Mouse (Mus musculus): ENCODE data around the gene Cdkn2aip. TPM values are rescaled to one million over a fixed set of nuclear protein-coding genes. Genes with fewer than 3 reads are reported as not detected.

The Cdkn2aip gene
- polyA plus RNA-seq, 1 experiment from 2014 or later = 44.4 TPM

GRCm38 (mm10) chr8:47674140-47674776 lies 39.5 kb downstream of the Cdkn2aip start:
- WGBS = 0% methylated on average over 51 of the region's 59 CpGs
- peak overlapping the region; percentile 73 for H3K4me2 ChIP-seq (ENCODE audit: low read length)
- peak overlapping the region; percentile 84 for H3K4me3 ChIP-seq (replicated peaks; ENCODE audit: low read length)
- H3K9me3 ChIP-seq (ENCODE audit: control insufficient read depth, low read length) = no peaks in the 10 kb centered on the region
- no peaks in the 10 kb centered on the region for H3K27me3 ChIP-seq (replicated peaks; ENCODE audit: control insufficient read depth, insufficient read depth, low read length)
- peak overlapping the region; percentile 85 for H3K27ac ChIP-seq (ENCODE audit: low read length)
- no peaks in the 10 kb centered on the region for H3K36me3 ChIP-seq (ENCODE audit: control insufficient read depth, insufficient read depth)
- peak; percentile 21 for ATAC-seq
- H3K4me1 ChIP-seq (replicated peaks; ENCODE audit: control insufficient read depth, insufficient read depth, low read length) = peaks cover 4% of the 10 kb centered on the region
- peak overlapping the region; percentile 69 for H3K9ac ChIP-seq (replicated peaks; ENCODE audit: low read depth, low read length)

- ATAC-seq = peak; percentile 43
- Histone ChIP-seq H3K4me1 (replicated peaks; ENCODE audit: control insufficient read depth, insufficient read depth, low read length) (peaks cover 4% of the 10 kb centered on the region), H3K4me3 (replicated peaks; ENCODE audit: low read length) (peak overlapping the region; percentile 84), H3K36me3 (ENCODE audit: control insufficient read depth, insufficient read depth) (0 out of 2 replicates have a peak, but pooled peaks cover 2% of the 10 kb centered on the region), H3K9me3 (ENCODE audit: control insufficient read depth, low read length) (no peaks in the 10 kb centered on the region), H3K27me3 (replicated peaks; ENCODE audit: control insufficient read depth, insufficient read depth, low read length) (no peaks in the 10 kb centered on the region), H3K9ac (replicated peaks; ENCODE audit: low read depth, low read length) (peak overlapping the region; percentile 69), H3K27ac (ENCODE audit: low read length) (peak overlapping the region; percentile 85), H3K4me2 (ENCODE audit: low read length) (peak overlapping the region; percentile 73)
- under 1% methylated on average over 52 of the region's 53 CpGs for WGBS
These were observed 40.2 kb downstream of the Cdkn2aip start for GRCm38 (mm10) chr8:47673317-47674139.

GRCm38 (mm10) chr8:47664231-47664785 lies 49.4 kb downstream of the Cdkn2aip start:
- H3K27ac ChIP-seq (ENCODE audit: low read length) = no peak overlapping the region
- H3K36me3 ChIP-seq (ENCODE audit: control insufficient read depth, insufficient read depth) = 0 out of 2 replicates have a peak, but pooled peaks cover 5% of the 10 kb centered on the region
- no peaks in the 10 kb centered on the region for H3K27me3 ChIP-seq (replicated peaks; ENCODE audit: control insufficient read depth, insufficient read depth, low read length)
- H3K4me2 ChIP-seq (ENCODE audit: low read length) = no peak overlapping the region
- no peaks in the 10 kb centered on the region for H3K9me3 ChIP-seq (ENCODE audit: control insufficient read depth, low read length)
- ATAC-seq = no peak
- no peak overlapping the region for H3K9ac ChIP-seq (replicated peaks; ENCODE audit: low read depth, low read length)
- H3K4me1 ChIP-seq (replicated peaks; ENCODE audit: control insufficient read depth, insufficient read depth, low read length) = no peaks in the 10 kb centered on the region
- H3K4me3 ChIP-seq (replicated peaks; ENCODE audit: low read length) = no peak overlapping the region
- WGBS = 82% methylated on average over 8 of the region's 8 CpGs

GRCm38 (mm10) chr8:47663201-47663600 lies 50.5 kb downstream of the Cdkn2aip start:
- Histone ChIP-seq H3K4me3 (replicated peaks; ENCODE audit: low read length) (no peak overlapping the region), H3K27ac (ENCODE audit: low read length) (no peak overlapping the region), H3K9ac (replicated peaks; ENCODE audit: low read depth, low read length) (no peak overlapping the region), H3K36me3 (ENCODE audit: control insufficient read depth, insufficient read depth) (0 out of 2 replicates have a peak, but pooled peaks cover 3% of the 10 kb centered on the region), H3K9me3 (ENCODE audit: control insufficient read depth, low read length) (no peaks in the 10 kb centered on the region), H3K27me3 (replicated peaks; ENCODE audit: control insufficient read depth, insufficient read depth, low read length) (no peaks in the 10 kb centered on the region), H3K4me2 (ENCODE audit: low read length) (no peak overlapping the region), H3K4me1 (replicated peaks; ENCODE audit: control insufficient read depth, insufficient read depth, low read length) (no peaks in the 10 kb centered on the region)
- 87% methylated on average over 5 of the region's 5 CpGs for WGBS
- no peak for ATAC-seq

- ATAC-seq = no peak
- H3K27me3 ChIP-seq (replicated peaks; ENCODE audit: control insufficient read depth, insufficient read depth, low read length) = no peaks in the 10 kb centered on the region
- WGBS = 95% methylated on average over 5 of the region's 5 CpGs
These were observed 51.0 kb downstream of the Cdkn2aip start for GRCm38 (mm10) chr8:47662716-47663115.

GRCm38 (mm10) chr8:47660394-47660793 lies 53.3 kb downstream of the Cdkn2aip start:
- no peaks in the 10 kb centered on the region for H3K9me3 ChIP-seq (ENCODE audit: control insufficient read depth, low read length)
- H3K4me3 ChIP-seq (replicated peaks; ENCODE audit: low read length) = no peak overlapping the region
- ATAC-seq = no peak
- H3K4me2 ChIP-seq (ENCODE audit: low read length) = no peak overlapping the region
- no peaks in the 10 kb centered on the region for H3K27me3 ChIP-seq (replicated peaks; ENCODE audit: control insufficient read depth, insufficient read depth, low read length)
- no peak overlapping the region for H3K9ac ChIP-seq (replicated peaks; ENCODE audit: low read depth, low read length)
- WGBS = 92% methylated on average over 7 of the region's 7 CpGs
- no peaks in the 10 kb centered on the region for H3K36me3 ChIP-seq (ENCODE audit: control insufficient read depth, insufficient read depth)
- no peaks in the 10 kb centered on the region for H3K4me1 ChIP-seq (replicated peaks; ENCODE audit: control insufficient read depth, insufficient read depth, low read length)
- H3K27ac ChIP-seq (ENCODE audit: low read length) = no peak overlapping the region

More at GRCm38 (mm10) chr8:47662716-47663115, 51.0 kb downstream of the Cdkn2aip start:
- Histone ChIP-seq H3K4me1 (replicated peaks; ENCODE audit: control insufficient read depth, insufficient read depth, low read length) (no peaks in the 10 kb centered on the region), H3K4me3 (replicated peaks; ENCODE audit: low read length) (no peak overlapping the region), H3K9me3 (ENCODE audit: control insufficient read depth, low read length) (no peaks in the 10 kb centered on the region), H3K4me2 (ENCODE audit: low read length) (no peak overlapping the region), H3K9ac (replicated peaks; ENCODE audit: low read depth, low read length) (no peak overlapping the region), H3K27ac (ENCODE audit: low read length) (no peak overlapping the region), H3K36me3 (ENCODE audit: control insufficient read depth, insufficient read depth) (0 out of 2 replicates have a peak, but pooled peaks cover 2% of the 10 kb centered on the region)

- Histone ChIP-seq H3K9ac (replicated peaks; ENCODE audit: low read depth, low read length) (no peak overlapping the region), H3K36me3 (ENCODE audit: control insufficient read depth, insufficient read depth) (no peaks in the 10 kb centered on the region), H3K27me3 (replicated peaks; ENCODE audit: control insufficient read depth, insufficient read depth, low read length) (no peaks in the 10 kb centered on the region), H3K4me2 (ENCODE audit: low read length) (no peak overlapping the region), H3K4me1 (replicated peaks; ENCODE audit: control insufficient read depth, insufficient read depth, low read length) (no peaks in the 10 kb centered on the region), H3K4me3 (replicated peaks; ENCODE audit: low read length) (no peak overlapping the region), H3K27ac (ENCODE audit: low read length) (no peak overlapping the region), H3K9me3 (ENCODE audit: control insufficient read depth, low read length) (no peaks in the 10 kb centered on the region)
- no peak for ATAC-seq
- WGBS = 93% methylated on average over 5 of the region's 5 CpGs
These were observed 54.3 kb downstream of the Cdkn2aip start for GRCm38 (mm10) chr8:47659463-47659862.
